Mouse (Mus musculus) skeletal muscle tissue, adult 2 months (tissue): Measurements from ENCODE around the gene Hnrnpr.

Experiments used
- DNase-seq: peaks from one replicate; pipeline ENCODE4 v3.0.0-alpha.2; 2012; ENCODE audit warnings: low read depth, low spot score

Hnrnpr gene

DNA sequence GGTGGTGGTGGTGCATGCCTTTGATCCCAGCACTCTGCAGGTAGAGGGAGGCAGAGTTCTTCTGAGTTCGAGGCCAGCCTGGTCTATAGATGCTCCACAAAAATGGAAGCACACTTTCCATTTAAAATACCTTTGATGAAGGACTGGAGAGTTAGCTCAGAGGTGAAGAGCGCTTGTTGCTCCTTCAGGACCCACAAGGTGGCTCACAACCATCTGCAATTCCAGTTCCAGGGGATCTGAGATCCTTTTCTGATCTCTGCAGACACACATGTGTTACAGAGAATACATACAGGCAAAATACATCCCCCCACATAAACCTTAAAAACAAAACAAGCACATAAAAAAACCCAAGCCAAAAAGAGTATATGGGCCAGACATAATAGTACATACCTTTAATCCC is 2.4 kb upstream of the Hnrnpr start:
- DNase-seq = no peak

GRCm38 (mm10) chr4:136309780-136310179 is 962 bp upstream of the Hnrnpr start:
- DNase-seq = peak; percentile 37

GRCm38 (mm10) chr4:136311042-136311999 is 579 bp downstream of the Hnrnpr start:
- DNase-seq = no peak

DNA sequence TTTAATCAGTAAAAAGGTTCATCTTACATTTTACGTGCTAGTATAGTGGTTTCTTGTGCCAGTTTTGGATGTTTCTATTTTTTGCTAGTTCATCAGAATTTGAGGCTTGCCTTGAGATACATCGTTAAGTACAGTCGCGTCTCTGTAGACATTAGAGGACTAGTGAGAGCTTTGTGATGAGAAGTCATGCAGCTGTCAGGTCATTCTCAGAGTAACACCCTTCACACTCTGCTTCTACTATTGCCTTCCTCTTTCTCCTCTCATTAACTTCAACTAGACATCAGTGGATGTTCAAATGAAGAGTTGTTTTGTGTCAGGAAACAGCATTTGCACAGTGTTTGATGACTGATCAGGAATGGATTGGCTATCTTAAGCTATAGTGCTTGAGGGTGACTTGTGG is 1.9 kb downstream of the Hnrnpr start:
- no peak for DNase-seq

DNA sequence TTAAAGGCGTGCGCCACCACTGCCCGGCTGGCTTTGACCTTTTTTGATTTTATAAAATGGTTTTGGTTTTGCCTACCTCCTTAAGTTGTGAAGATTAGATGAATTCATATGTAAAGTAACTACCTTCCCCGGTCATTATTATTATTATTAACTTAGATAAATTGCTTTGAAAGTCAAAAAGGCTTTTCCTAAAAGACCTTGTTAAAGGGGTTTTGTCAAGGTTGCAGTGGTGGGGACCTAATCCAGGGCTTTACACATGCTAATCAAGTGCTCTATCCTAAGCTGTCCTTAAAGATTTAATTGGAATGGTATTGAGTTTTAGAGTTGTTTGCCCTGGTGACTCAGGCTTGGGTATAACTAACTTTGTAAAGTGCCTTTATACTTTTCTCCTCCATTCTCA is 6.9 kb downstream of the Hnrnpr start:
- no peak for DNase-seq

- DNase-seq = no peak
Observed at GRCm38 (mm10) chr4:136320016-136320415, 9.3 kb downstream of the Hnrnpr start.

GRCm38 (mm10) chr4:136324226-136324625 is 13.5 kb downstream of the Hnrnpr start:
- DNase-seq = peak; percentile 56

GRCm38 (mm10) chr4:136327238-136327637 is 16.5 kb downstream of the Hnrnpr start:
- no peak for DNase-seq

DNA sequence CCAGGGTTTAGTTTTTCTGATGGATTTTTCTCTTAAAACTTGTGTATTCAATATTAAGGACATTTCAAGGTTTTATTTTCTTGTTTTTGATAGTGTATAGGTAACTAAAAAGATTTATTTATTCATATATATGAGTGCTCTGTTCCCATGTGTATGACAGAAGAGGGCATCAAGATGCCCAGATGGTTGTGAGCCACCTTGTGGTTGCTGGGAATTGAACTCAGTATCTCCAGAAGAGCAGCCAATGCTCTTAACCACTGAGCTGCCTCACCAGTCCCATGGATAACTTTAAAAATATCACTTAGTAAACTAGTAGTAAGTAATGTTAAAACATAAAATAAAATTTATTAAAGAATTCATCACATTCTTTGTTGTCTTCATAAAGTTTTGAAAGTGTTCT is 17.4 kb downstream of the Hnrnpr start:
- no peak for DNase-seq

DNA sequence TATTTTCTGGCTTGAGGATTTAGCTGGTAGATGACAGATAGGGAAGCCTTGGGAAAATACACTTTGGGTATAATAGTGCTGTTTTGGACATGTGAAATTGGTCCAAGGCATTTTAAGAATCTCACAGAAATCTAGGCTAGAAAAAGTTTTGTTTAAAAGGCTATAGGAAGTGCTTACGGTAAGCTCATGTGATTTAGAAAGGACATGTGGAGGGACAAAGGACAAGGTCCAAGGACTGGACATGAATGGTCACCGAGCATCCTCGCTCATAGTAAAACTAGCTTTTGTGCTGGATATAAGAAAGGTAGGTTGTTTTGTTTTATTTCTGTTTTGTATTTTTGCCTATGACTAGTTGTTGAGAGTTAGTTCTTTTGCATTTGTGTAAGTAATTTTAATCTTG is 21.0 kb downstream of the Hnrnpr start:
- no peak for DNase-seq

DNA sequence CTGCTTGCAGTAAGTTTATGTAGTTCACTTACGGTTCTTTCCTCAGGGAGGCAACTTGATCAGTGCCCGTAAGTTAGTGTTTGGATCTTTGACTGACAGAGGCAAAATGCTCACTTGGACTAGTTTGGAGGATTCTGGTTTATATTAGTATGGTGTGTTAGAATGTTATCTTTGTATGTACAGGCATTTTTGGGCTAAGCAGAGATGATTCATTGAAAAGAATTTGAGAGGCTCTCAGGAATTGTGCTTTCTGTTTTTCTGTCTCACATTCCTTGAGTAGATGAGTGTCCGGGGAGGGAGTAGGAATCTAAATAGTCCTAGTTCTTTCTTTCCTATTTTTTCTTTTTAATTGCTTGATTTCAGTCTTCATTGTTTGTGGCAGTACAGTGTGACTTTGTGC is 22.4 kb downstream of the Hnrnpr start:
- DNase-seq = no peak

- DNase-seq = no peak
Observed at GRCm38 (mm10) chr4:136335065-136335464, 24.3 kb downstream of the Hnrnpr start.

DNA sequence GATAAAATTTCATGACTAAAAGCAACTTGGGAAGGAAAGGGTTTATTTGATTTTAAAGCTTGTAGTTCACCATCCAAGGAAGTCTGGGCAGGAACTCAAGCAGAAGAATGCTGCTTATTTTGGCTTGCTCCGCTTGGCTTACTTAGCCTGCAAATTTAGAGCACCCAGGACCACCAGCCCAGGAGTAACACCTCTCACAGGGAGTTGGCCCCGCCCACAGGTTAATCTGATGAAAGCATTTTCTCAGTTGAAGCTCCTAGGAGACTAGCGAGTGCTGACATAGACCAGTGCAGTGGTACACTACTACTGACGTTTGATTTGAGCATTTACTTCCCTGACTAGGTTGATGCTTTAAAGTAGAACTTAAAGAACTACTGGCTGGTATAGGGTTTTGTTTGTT is 26.4 kb downstream of the Hnrnpr start:
- DNase-seq = no peak

DNA sequence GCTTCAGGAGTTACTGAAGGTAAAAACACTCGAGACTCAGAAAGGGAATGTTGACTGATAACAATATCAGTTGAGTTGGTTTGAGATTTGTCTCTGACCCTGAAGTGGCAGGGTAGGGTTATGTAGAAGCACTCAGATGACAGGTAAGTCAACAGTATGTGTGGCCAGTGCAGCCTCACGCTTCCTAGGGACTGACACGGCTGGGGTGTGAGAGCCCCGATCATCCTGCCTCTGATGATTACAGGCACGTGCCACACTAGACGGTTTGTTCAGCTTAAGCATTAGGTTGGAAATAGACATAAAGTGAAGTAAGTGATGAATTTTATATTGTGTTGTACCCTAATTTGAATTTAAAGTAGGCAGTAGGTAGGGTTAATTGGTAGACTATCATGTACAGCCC is 38.9 kb downstream of the Hnrnpr start:
- no peak for DNase-seq

GRCm38 (mm10) chr4:136357026-136357425 is 46.3 kb downstream of the Hnrnpr start:
- DNase-seq = no peak

- no peak for DNase-seq
Observed at GRCm38 (mm10) chr4:136357429-136357828, 46.7 kb downstream of the Hnrnpr start.

GRCm38 (mm10) chr4:136367856-136368255 is 57.1 kb downstream of the Hnrnpr start:
- DNase-seq = no peak

DNA sequence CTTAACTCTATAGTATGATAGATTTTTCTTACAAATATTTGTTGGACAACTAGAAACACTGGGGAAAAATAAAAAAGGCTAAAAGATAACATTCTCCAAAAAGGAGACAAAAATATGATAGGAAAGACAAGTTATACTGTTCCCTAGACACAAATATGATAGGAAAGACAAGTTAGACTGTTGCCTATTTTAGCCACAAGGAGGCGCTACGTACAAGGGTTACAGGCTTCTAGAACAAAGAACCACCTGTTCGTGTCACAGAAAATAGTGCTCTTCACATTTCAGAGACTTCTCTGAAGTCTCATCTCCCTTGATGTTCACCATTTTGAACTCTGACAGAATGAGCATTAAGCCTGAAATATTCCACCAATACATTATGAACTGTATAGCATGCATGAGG is 59.0 kb downstream of the Hnrnpr start:
- peak; percentile 13 for DNase-seq

DNA sequence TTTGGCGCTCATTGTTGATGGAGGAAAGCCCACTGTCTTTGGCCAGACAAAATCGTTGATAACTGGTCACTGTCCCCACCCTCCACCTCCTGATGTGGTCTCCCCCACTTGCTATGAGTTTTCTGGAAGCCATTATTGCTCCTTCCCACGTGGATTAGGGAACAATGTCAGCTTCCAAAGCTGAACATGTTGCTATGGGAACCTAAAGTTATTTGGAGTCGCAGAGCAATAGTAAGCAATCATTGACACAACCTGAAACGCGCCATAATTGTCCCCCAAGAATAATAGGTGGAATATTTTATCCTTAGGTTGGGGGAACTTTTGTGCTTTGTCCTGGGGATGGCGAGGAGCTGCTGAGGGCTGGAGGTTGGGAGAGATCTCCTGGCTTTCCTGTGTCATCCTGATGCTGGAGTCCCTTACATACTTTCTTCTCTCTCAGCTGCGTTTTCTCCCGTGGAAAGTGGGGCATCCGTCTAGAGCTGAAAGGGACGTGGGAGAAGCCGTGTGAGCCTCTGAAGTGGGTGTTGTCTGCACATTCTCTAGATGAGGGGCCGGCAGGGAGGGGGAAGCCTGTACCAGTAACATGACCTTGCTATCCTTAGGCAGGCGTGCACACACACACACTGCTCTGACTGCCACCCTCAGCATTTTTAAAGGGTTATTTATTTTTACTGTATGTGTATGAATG is 62.9 kb downstream of the Hnrnpr start:
- DNase-seq = no peak

DNA sequence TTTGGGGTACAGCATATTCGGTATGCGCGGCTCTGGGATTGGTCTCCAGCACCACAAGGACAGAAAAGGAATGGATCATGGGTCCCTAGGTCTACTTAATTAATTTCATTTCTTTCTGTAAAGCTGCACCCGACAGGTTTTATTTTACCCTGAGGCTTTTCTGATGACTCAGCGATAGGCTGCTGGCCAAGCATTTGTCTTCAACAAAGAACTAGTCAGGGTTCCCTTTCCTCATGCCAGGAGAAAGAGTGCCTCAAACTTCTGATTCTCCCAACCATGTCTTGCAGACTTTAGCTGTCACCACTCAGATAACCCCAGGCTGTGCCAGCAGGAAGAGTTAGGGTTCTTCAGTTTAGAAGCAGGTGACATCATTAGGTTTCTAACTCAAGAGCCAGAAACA is 66.3 kb downstream of the Hnrnpr start:
- DNase-seq = no peak

DNA sequence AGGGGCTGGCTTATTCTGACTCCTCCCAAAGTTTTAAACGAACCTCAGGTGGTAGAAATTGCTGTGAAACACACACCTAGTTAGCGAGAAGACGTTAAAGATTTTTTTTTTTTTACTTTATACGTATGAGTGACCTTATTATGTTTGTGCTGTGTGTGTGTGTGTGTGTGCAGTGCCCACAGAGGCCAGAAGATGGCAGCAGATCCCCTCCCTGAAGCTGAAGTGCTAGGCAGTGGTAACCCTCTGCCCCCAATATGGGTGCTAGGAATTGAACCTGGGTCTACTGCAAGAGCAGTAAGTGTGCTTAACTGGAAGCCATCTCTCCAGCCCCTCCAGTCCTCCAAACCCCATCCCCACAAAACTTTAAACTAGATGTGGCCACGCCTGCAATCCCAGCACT is 72.3 kb downstream of the Hnrnpr start:
- DNase-seq = no peak

- DNase-seq = no peak
Observed at GRCm38 (mm10) chr4:136383839-136384238, 73.1 kb downstream of the Hnrnpr start.

DNA sequence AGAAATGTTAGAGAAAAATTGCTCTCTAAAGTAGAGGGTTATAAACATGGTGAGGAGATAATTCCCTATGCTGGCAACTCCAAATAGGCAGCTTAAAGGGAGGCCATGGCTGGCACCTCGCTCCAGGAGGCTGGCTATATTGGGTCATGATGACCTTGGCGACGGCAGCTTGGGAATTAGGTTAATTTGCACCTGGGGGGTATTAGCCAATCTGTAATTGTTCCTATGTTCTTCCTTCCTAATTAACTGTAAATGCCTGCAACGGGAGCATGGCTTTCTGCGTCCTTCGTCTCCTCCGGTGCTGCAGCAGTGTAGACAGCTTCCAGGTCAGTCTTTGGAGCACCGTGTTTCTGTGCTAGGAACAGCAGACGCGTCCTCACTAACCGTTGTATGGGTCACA is 76.5 kb downstream of the Hnrnpr start:
- DNase-seq = no peak
